Mouse (Mus musculus): ENCODE results near the gene Rab5if.
"Not testable (repeated sequence)": the region's sequence is repeated elsewhere in the genome, so short reads cannot be mapped to it uniquely, and the experiment has no call there.

Rab5if gene

GRCm38 (mm10) chr2:156892240-156892639, 29.3 kb downstream of the Rab5if start:
- DNase-seq: no peak

DNA sequence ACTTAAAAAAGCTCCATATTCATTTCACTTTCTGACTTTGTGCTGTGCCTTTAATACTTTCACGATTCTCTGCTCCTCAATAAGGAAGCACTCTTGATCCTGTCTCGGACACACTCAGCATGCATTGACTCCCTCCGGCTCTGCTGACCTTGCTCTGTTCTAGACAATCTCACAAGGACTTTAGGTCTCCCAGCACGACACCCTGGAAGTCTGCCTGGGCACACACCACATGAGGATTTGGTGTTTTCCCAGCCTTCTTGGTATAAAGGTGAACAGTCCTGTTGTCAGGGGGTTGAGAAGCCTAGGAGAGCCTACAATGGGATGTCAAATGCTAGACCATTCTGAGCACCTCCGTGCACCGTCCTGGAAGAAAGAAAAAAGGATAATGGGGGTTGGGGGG, 29.9 kb downstream of the Rab5if start:
- DNase-seq: no peak

GRCm38 (mm10) chr2:156894496-156895265, 31.8 kb downstream of the Rab5if start:
- DNase-seq: no peak

DNA sequence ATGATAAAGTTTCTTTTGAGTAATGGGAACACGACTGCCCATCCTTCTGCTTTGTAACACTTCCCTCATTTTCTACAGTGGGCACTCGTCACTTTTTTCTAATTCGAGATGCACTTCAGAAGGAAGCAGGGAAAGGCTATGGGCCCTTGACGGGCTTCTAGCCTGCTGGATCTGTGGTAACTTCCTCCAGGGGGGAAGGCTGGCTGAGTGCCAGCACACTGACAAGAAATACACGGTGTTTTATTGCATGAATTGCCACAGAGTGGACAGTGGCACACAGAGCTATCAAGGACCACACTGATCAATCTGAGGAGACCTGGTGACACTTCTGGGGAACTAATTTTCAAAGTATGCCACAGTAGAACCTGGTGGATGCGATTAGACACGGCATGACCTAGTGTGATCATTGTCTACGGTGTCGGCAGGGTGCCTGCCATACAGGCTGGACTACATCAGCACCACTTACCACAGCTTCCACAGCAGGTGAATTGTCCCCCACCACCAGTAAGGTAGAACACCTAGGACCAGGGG, 33.5 kb downstream of the Rab5if start:
- no peak for DNase-seq

- DNase-seq: no peak
Measured at GRCm38 (mm10) chr2:156897034-156897433, 34.1 kb downstream of the Rab5if start.

DNA sequence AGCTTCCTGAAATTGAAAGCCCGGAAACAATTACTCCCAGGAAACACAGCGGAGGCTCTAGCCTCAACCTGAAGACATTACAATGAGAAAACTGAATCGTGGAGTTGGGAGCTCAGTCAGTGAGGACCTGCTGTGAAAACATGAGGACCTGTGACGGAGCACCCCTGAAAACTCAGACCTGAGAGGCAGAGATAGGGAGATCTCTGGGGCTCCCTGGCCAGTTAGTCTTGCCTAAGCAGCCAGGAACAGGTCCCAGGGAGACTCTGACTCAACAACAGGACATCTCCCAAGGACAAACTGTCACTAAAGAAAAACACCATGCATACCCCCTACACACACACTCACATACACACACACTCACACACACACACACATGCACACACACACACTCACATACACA, 35.4 kb downstream of the Rab5if start:
- no peak for DNase-seq

DNA sequence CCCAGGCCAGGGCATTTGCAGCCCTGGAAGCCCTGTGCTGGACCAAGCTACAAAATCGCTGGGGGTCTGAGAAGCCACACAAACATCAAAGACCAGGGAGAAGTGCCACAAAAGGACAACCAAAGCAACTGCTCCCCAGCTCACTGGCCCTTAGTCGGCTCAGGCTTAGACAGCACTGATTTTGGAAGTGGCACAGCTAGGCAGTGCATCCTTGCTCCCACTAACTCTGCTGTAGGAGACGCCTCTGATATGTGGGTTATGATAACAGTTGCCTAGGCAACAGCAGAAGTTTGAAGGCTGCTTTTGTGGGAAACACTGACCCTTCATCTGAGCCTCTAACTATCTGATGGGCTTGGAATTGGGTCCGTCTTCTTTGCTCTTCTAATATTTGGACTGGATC, 36.3 kb downstream of the Rab5if start:
- DNase-seq: no peak

DNA sequence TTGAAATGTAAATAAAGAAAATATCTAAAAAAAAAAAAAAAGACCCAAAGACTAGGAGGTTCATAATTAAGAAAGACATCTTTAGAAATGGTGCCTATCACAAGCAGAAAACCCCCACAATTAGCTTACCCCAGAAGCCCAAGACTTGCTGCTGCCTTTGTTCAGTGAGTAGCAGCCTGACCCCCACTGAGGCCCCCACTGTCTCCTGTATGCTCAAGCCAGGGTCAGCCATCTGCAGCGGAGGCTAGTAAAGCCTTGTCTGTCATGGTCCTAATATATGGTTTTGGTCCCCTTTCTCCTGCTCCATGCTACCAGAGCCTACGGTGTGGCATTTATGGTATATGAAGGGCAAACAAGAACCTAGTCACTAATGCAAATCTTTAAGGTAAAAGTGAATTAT, 38.4 kb downstream of the Rab5if start:
- DNase-seq: no peak

GRCm38 (mm10) chr2:156901883-156902282, 39.0 kb downstream of the Rab5if start:
- no peak for DNase-seq

GRCm38 (mm10) chr2:156902411-156902810, 39.5 kb downstream of the Rab5if start:
- DNase-seq: not testable (repeated sequence)

GRCm38 (mm10) chr2:156903367-156903766, 40.4 kb downstream of the Rab5if start:
- no peak for DNase-seq

DNA sequence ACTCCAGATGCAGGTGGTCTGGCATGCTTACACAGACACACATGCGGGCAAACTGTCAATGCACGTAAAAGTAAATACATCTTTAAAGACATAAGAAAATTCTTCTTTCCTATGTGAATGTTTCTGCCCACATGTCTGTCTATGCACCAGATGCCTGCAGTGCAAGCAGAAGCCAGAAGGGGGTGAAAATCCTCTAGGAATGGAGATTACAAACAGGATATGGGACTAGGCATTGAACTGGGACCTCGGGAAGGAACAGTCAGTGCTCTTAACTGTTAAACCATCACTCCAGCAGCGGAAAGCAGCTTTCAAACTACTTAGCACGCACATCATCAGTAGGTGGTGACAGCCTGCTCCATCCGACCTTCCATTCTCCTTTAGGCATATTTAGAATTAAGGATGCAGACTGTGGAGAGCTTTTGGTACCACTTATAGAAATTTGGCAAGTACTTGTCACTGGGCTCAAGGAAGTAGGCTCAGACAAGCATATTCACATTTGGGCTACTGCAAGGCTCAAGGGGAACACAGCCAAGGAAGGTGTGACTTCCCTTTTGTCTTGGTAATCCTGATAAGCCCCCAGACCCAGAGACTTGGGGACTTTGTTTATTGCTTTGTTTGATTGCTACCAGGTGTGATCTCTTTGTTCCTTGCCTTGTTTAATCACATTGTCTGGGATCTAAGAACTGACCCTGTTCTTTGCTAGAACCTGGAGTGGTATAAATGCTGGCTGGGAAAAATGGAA, 42.2 kb downstream of the Rab5if start:
- DNase-seq: no peak

DNA sequence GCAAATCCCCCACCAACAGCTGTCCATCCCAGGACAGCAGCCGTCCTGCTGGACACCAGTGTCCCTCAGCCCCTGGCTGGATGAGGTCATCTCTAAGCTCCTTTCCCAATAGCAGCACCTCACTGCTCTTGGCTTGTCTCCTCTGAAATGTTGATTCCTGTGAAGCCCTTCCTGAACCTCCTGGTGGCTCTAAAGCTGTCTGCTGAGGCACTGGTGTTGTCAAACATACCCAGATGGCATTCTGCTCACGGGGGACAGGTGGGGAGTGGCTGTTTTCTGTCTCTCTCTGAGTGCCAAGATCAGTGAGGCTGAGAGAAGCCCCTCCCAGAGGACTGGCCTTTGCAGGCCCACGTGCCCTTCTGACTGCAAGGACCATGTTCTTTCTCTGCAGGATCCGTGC, 43.0 kb downstream of the Rab5if start:
- not testable (repeated sequence) for DNase-seq

GRCm38 (mm10) chr2:156913191-156913590, 50.3 kb downstream of the Rab5if start:
- no peak for DNase-seq

DNA sequence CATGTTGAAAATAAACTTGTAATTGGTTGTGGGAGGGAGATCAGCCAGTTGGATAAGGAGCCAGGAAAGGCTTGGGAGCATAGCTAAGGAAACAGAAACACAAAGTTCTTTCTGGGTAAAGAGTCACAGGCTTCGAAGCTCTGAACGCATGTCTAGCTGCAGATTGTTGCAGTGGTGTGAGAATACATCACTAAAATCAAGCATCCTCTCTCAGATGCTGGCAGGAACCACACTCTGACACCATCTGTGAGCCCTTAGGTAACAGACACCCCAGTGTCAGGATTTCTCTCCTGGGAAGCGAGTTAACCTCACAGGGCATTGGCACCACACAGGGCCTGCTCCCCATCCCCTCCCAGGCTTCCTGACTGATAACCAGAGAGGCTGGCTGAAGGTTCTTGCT, 52.6 kb downstream of the Rab5if start:
- DNase-seq: no peak

- DNase-seq: no peak
Measured at GRCm38 (mm10) chr2:156916419-156917125, 53.6 kb downstream of the Rab5if start.

DNA sequence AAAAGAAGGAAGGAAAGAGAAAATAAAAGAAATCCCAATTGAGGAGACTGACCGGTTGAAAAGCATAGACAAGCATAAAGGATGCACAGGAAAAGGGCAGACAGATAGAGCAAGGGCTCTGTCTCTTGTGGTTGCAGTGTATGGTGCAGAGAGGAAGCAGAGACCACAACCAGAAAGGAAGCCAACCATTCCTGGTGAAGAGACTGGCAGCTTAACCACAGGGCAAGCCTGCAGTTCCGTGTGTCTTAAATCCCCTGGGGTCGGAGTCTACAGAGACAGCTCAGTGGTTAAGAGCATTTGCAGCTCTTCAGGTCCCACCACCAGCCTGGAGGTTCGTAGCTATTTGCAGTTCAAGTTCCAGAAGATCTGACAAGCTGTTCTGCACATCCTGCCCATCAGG, 55.6 kb downstream of the Rab5if start:
- DNase-seq: peak; percentile 54

DNA sequence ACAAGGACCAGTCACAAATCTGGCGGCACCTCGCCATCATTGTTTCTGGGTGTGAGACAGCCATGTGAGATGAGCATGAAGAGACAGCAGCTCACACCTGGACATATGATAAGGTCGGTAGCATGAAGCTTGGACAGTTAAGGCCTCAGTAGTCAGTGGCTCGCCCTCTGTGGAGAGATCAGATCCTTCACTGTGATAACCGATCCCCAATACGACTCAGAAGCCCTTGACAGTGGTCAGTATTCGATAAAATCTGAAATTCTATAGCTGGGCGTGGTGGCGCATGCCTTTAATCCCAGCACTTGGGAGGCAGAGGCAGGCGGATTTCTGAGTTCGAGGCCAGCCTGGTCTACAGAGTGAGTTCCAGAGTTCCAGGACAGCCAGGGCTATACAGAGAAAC, 56.3 kb downstream of the Rab5if start:
- not testable (repeated sequence) for DNase-seq

GRCm38 (mm10) chr2:156919796-156920195, 56.9 kb downstream of the Rab5if start:
- DNase-seq: peak; percentile 35

- DNase-seq: no peak
Measured at GRCm38 (mm10) chr2:156923057-156923456, 60.1 kb downstream of the Rab5if start.

Data from thymus, postnatal 25 days (tissue).